Mouse (Mus musculus): ENCODE measurements around the gene Tmem86b. TPM values are rescaled to one million over a fixed set of nuclear protein-coding genes. Genes with fewer than 3 reads are reported as not detected.

Tmem86b gene
- polyA plus RNA-seq (2017; shearing (Covaris generic)): 1 to 10 TPM; 3.1 to 4.1 (median 4.0) TPM

DNA sequence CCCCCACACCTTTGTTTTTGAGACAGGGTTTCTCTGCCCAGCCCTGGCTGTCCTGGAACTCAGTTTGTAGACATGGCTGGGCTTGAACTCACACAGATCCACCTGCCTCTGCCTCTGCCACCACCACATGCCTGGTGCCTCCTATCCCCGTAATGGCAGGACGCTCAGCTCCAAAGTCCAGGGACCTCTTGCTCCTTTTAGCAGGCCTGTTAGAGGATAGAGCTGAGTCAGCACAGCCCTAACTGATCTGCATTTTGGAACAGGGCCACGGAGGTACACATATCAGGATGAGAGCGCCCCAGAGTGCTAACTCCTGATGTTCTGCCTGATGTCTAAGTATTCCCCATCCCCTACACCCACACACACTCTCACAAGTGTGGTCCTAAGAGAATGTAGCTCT, at the start of gene Tmem86b:
TSS of gene Tmem86b (minus strand) at position 392 of the 400 bp plus-strand sequence.
- ATAC-seq: no peak

DNA sequence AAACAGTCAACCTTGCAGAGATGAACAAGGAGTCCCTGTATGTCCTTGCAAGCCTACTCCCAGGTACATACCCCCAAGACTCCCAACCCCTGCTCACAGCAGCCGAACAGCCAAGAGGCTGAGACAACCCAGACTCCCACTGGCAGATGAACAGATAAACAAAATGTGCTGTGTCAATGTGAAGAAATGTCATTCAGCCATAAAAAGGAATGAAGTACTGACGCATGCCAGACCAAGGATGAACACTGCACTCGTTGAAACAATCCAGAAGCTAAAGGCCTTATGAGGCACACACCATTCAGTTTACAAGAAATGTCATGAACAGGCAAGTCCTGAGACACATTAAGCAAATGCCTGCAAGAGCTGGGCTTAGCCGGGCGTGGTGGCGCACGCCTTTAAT, 44.0 kb upstream of the Tmem86b start:
- ATAC-seq: no peak

DNA sequence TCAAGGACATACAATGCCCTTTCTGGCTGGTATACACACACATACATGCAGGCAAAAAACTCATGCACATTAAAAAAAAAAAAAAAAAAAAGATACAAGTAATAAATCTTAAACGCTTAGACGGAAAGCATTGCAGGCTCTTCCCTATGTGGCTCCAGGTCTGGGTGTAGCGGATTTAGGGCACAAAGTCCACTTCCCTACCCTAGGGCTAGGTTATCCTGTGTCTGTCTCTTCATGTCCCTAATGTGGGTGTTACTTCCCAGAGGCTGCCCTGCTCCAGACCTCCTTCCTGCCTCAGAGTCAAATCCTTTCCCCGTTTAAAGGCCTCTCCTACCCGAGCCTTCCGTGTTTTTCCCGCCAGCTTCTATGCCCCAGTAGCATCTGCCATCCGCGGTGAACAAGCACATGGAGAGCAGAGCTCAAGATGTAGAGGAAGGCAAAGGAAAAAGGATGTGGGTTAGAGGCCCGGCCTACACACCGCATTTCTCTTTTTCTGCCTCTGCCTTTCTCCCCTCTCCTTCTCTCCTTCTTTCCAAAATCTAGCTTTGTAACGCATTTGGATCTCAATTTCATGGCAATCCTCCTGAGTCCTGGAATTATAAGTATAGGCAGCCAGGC, 43.0 kb upstream of the Tmem86b start:
- peak; percentile 89 for ATAC-seq

DNA sequence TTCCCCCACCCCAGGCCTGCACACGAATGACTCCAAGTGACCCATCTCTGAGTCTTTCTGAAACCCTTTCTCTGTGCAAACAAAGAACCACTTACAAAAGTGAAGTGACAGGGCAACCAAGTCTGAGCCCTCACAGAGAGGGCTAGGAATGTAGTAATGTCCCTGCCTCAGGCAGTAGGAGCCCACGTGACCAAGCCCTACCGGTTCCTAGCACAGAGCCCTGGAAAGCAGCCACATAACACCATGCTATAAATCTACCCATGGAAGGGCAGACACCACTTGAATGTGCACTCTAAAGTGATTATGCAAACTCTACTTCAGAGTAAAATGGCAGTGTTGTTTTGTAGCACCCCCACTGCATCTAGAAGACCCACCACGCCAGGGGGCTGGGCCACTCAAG, 40.7 kb upstream of the Tmem86b start:
- no peak for ATAC-seq

DNA sequence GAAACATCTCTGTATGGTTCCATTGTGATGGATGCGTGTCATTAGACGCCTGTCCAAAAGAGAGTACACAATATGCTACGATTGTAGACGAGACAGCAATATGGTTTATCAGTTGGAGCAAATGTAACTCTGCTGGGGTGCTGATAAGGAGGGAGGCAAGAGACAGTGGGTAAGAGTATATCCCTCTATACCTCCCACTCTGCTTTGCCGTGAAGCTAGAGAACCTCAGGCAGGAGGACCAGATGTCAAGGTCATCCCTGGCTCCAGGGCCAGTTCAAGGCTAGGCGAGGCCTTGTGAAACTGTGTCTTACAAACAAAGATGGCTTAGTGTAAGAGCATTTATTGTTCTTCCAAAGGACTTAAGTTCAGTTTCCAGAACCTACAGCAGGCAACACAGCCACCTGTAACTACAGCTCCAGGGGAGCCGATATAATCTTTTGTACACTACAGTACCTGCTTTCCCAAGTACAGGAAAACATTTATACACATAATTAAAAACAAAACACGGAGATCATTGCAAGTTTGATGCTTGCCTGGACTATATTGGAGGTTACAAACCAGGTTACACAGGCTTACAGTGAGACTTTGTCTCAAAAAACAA, 39.5 kb upstream of the Tmem86b start:
- ATAC-seq: no peak

DNA sequence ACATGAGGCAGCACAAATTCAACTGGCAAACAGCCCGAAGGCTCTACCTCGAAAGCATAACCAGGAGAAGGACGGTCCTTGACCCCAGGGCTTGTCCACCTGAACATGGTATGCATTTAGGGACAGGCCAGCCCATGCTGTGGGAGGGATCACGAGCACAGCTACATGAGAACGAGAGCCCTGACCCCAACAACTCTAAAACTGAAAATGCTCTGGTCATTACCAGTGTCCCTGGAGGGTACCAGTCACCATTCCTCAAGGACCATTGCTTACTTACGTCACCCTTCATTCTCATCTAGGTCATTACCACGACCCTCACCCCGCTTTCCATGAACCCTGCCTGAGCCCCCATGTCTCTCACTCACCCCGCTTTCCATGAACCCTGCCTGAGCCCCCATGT, 37.9 kb upstream of the Tmem86b start:
- ATAC-seq: no peak

DNA sequence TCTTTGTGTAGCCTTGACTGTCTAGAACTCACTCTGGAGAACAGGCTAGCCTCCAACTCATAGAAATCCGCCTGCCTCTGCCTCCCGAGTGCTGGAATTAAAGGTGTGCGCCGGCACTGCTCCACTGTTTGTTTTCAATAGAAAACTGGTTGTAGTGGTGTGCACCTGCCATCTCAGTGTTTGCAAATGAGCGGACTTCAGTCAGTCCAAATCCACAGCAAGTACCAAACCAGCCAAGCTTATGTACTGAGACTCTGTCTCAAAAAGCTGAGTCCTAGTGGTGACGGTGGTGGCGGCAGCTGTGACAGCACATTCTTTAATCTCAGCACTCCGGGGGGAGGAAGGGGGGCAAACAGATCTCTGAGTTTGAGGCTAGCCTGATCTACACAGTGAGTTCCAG, 37.3 kb upstream of the Tmem86b start:
- ATAC-seq: no peak

DNA sequence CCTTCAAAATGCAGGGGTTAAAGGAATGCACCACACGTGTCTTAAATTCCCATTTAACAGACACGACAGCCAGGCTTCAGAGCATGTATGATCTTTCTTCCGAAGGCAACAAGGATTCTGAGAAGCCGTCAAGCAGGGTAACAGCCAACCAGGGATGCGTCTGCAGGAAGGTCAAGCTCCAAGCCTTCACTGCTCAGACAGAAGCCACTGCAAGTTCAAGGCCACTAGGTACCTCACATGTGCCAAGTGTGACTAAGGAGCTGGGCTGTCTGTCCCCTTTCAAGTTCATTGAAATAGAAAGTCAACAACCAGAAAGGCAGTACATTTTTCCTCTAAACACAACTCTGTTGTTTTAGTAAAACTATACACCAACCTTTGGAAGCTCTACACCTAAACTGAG, 35.6 kb upstream of the Tmem86b start:
- ATAC-seq: no peak

DNA sequence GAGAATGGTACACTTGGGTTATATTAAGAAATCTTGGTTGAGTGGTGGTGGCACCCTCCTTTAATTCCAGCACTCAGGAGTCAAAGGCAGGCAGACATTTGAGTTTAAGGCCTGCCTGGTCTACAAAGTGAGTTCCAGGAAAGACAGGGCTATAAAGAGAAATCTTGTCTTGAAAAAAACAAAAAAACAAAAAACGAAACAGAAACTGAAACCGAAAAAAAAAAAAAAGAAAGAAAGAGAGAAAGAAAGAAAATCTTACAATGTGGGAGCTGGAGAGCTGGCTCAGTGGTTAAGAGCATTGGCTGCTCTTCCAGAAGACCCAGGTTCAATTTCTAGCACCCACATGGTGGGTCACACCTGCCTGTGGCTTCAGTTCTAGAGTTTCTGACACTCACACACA, 32.5 kb upstream of the Tmem86b start:
- ATAC-seq: peak; percentile 18

DNA sequence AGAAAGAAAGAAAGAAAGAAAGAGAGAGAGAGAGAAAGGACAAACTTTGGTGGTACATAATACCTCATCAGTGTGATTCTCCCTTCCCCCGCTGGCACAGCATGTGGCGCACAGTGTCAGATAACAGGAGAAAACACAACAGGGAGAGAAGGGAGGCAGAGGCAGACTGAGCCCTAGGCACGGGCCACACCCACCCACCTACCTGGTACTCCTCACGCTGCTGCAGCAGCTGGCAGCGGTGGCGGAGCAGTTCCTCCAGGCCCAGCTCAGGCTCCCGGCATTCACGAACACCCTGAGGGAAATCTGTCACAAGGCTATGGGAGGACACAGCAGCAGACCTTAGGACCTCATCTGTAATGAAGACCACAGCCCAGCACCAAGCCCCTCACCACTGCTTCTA, 32.0 kb upstream of the Tmem86b start:
- ATAC-seq: no peak

DNA sequence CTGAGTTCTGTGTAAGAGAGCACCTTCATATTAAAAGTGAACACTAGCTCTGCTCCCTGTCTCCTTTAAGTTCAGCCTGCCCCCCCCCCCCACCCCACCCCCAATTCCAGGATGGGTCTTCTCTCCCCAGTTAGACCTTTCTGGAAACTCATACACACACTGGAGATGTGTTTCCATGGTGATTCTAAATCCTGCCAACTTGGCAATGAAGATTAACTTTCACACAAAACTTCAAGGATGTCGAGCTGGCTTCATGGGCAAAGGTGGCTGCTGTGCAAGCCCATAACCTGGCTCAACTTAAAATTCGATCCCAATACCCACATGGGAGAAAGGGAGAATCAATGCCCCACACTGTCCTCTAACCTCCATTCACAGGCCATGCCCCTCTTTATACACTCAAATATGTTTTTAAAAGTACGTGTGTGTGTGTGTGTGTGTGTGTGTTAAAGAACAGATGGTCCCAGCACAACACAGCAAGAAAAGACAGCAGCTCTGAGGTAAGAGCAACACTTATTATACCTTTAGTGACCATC, 28.8 kb upstream of the Tmem86b start:
- no peak for ATAC-seq

DNA sequence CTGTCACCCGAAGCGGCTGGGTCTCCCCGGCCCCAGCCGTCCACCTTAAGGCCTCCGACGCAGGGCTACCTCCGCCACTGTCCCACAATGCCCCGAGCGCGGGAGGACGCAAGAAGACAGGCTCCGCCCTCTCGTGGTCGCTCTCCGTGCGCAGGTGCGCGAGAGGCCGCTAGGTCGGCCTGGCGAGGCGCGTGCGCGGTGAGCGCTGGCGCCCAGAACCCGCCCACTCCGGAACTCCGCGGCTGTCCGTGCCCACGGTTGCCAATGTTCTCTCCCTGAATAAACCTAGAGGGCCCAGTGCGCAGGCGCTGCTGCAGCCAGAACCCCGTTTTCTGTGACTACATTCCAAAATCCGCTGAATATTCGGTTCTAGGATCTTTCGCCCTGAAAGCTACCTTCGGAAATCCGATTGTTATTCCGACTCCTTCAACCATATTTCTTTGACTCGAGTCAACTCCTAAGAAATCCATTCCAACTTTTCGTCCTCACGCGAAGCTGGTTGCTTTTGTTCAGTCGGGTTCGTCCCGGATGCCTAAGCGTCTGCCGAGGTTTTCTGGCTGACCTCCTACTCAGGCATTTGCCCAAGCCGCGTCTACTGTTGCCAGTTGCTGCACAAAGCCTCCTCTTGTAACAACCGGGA, 27.8 kb upstream of the Tmem86b start, which contains the start of gene Ppp6r1:
TSS of gene Ppp6r1 (minus strand) at position 108 of the 640 bp plus-strand sequence.
- peak; percentile 78 for ATAC-seq

DNA sequence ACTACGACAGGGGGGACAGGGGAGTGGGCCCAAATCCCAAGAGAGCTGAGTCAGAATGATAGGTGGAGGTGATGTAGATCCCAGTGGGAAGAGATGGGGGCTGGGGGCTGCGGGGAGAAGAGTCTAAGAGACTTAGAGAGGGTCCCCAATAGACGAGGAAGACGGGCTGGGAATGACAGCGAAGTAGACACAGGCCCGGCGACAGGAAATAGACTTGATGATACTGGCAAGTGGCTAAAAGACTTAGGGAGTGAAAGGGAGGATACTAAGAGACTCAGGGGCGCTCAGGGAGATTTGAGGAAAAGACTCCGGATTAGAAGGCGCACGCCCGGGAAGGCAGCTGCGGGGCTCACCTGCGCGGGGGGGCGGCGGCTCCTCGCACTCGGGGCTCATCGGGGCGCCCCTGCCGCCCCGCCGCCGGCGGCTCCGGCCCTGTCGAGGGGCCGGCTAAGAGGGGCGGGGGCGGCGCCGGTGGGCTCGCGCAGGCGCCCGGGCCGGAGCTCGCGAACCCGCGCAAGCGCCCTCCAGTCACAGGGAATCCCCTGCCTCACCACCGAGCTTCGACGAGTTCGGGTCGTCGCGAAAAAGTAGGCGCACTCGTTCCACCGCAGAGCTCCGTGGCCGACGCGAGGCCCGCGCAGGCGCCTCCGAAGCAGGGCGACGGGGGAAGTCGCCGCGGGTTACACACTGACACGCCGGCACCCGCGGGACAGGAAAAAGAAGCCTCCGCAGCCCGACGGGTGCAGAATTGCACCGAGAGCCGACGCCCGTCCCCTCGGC, 27.1 kb upstream of the Tmem86b start:
- peak; percentile 19 for ATAC-seq

DNA sequence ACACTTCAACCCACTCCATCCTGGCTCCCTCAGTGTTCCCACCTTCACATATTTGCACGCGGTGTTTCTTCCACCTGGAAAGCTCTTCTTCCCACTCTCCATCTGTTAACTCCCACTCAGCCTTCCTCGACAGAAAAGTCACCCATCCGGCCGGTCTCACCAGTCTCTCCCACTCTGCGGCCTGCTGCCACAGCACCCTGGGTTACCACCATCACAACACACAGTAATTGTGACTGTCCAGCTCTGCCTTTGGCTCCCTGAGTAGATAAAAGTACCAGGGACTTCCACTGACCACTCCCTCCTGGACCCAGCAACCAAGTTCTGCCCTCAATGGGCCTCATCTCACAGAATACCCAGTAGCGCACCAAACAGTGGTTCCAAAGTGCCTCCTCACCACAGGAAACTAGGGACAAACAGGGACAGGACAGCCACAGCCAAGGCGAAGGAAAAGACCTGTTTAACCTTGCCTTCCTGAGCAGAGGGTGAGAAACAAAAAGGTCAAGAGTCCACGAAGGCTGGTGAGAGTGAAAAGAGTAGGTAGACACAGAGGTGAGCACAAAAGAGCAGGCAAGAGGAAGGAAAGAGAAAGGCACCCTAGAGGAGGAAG, 26.4 kb upstream of the Tmem86b start:
- ATAC-seq: no peak

DNA sequence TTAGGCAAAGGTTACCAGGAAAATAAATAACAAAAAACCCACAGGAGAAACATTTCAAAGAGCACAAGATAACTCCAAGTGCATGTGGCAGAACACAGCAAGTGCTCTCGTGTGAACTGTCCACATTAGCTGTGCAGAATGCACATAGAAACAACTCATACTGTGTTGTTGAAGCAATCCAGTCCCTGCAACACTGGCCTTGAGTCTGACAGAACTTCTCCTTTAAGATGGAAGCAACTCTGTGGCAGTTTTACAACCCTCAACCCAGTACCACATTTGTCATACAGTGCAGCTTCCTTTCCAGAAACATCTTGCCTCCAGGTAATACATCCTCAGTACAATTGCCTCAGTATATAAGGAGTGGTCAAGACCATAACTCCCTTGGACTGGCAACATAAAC, 25.6 kb upstream of the Tmem86b start:
- ATAC-seq: no peak

DNA sequence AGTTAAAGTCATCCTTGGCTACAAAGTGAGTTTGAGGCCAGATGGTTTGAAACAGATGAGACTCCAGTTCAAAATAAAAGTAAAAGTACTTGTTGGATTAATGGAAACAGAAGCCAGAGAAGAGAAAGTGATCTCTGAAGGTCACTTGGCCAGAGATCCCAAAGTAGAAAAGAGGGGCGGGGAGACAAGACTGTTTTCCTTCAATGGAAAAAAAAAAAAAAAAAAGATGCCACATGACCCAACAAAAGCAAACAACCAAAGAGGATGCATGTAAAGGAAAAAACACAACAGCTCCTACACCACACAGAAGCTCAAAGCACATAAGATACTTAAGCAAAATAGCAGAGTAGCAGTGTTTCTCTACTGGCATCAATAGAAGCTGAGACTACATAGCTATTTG, 24.7 kb upstream of the Tmem86b start:
- ATAC-seq: no peak

DNA sequence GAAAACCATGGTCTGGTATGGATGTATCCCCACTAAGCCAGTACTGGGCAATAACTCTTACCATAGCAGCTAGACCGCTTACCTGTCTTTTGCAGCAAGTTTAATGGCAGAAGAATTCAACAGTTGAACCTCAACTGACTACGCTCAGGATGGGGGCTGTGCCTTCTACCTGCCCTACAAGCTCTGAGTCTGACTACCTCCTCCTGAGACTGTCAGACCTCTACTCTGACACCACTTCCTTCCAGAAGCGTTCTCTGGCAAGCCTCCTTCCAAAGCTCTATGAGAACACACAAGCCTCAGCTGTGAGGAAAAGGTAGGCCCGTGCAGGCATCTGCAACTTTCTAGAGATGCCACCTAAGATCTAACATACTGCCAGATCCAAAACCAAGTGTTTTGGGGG, 24.2 kb upstream of the Tmem86b start:
- ATAC-seq: peak; percentile 18

DNA sequence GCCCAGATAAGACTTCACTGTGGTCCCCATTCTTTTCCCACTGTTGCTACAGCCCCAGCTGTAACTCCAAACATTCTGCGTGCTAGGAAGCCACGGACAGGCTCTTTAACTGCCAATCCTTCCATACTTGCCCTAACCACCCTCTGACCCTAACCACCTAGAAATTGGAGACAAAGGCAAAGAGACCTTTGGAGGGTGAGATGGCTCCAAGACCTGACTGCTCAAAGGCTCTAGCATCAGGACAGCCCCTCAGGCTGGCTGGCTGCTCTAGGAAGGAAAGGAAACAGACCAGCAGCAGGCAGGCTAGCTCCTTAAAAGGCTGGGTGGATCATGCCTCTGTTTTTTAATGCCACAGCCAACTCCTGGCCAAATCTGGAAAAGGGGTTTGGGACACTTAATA, 23.0 kb upstream of the Tmem86b start:
- ATAC-seq: no peak

DNA sequence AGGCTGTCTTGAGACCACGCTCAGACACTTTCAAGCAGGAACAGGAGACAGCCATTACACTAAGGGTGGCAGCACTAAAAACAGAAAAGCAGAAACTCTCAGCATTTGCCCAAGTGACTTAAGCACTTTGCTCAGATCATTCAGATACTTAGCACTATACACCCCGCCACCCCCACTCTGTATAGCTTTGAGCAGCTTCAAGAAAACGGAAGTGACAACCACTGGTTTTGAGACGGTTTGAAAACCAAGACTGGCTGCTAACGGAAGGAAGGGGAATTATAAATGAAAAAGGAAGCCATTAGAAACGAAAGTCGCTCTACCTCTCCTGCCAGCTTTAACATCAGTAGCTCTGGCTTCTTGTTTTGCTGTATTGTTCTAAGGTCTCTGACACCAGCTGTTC, 22.6 kb upstream of the Tmem86b start:
- peak; percentile 74 for ATAC-seq

DNA sequence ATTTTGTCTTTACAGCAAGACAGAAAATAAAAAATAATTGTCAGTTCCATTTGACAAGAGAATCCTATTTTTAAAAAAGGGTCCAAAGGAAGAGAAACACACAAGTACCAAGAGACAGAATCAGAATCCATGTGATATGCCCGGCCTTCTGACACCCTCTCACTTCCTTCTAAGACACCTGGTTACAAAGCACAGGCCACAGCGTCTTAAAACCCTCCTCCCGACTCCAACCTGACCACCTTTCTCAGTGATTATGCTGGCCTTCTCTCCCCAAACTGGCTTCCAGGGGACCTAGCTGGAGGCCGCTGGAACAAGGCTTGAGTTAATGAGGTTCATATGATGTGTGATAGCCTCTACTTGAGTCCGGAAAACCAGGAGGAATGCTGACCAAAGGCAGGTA, 22.1 kb upstream of the Tmem86b start:
- no peak for ATAC-seq

DNA sequence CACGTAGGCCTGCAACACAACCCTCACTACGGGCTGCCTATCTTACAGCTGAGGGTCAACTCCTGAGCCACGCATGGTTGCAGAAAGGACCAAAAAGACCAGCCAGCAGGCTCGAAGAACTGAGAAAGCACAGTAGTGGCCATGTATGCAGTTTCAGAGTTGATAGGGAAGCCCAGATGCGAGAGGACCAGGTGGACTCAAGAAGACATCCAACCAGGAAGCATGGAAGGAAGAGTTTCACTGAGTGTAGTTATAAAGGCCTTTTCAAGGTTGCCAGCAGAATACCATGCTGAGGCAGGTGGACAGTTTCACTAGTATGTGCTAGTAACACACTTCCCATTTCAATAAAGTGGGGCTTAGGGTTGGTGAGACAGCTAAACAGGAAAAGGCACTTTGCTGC, 21.5 kb upstream of the Tmem86b start:
- no peak for ATAC-seq

DNA sequence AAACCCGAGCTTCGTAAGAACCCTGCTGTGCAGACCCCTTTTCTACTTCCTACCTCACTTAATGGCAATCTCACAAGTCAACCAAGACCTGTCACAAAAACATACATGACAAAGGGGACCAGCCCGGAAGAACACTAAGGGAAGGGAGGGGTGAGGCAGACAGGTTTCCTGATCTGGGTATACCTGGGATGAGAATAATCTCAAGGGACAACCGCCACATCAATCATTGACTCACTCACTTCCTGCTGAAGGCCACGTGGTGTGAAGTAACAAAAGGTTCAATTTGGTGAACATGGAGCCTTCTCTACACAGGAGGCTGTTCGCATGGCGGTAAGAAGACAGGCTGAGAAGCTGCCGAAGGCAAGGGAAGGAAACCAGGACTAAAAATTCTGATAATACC, 20.4 kb upstream of the Tmem86b start:
- ATAC-seq: peak; percentile 66

DNA sequence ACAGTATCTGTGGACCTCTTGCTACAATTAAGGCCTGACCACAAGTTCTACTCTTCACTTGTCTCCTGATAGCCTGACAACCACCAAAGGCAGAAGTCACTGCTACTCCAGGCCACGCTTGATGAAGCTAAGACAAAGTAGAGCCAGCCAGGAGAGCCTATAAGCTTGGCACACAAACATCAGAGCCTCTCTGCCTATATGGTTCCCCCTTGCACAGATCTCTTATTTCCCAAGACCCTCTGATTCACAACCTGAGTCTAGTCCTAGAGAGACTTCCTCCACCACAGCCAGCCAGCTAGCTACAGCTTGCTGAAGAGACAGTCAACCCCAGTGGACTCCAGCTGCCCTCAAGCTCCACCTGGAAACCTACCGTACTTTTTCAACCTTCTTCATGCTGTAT, 16.8 kb upstream of the Tmem86b start:
- ATAC-seq: no peak
